Mouse (Mus musculus) testis, adult 2 months (tissue): ENCODE measurements around the gene Rcc1.

Experiments
- CTCF ChIP-seq: fragments of 200-500 bp; IDR thresholded peaks from 2 replicates; pipeline ENCODE4 v1.5.1; 2012; ENCODE audit warnings: low read depth, mild to moderate bottlenecking, inconsistent platforms, low read length, moderate library complexity; ENCODE audit not compliant: control insufficient read depth, insufficient read depth, insufficient replicate concordance
- POLR2A ChIP-seq: fragments of 200-500 bp; IDR thresholded peaks from 2 replicates; pipeline ENCODE4 v1.6.1; 2012; ENCODE audit warnings: low read depth, mild to moderate bottlenecking, inconsistent platforms, low read length, moderate library complexity; ENCODE audit not compliant: control insufficient read depth

DNA sequence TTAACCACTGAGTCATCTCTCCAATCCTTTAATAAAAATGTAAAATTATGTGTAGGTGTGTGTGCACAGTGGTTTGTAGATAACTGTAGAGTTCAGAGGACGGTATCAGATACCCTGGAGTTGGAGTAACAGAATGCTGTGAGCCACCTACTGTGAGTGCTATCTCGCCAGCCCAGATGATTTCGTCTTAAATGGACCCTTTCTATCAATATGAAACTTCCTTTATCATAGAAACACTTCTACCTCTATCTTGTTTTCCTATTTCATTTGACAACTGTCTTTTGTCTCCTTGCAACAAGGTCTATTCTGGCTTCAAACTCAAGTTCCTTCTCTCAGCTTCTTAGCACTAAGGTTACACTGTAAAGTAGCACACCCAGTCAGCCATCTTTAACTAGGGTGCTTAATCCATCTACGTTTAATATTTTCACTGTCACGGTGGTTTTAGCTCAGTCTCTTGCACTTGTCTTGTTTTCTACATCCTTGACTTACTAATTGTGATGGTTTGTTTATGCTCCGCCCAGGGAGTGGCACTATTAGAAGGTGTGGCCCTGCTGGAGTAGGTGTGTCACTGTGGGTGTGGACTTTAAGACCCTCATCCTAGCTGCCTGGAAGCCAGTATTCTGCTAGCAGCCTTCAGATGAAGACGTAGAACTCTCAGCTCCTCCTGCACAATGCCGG is 37.8 kb upstream of the Rcc1 start:
- TF ChIP-seq POLR2A, result no peak
- TF ChIP-seq CTCF, result no peak
